Mouse (Mus musculus) left cerebral cortex, adult 2 months (tissue): ENCODE data around the gene Cnn1. TPM values are rescaled to one million over a fixed set of nuclear protein-coding genes. Genes with fewer than 3 reads are reported as not detected.

ENCODE experiments used
- DNase-seq, 2 experiments: peaks; one replicate each; pipeline ENCODE4 v3.0.0; 2021 to 2022; ENCODE audit warnings: low spot score in 2 of 2, mixed read lengths in 1 of 2; ENCODE audit errors: extremely low spot score in 1 of 2
- H3K27ac ChIP-seq: fragments of 200-600 bp; 2 replicates; pipeline ENCODE4 v1.8.1; 2022
- H3K4me3 ChIP-seq: fragments of 200-600 bp; 2 replicates; pipeline ENCODE4 v1.8.1; 2022
- CTCF ChIP-seq: fragments of 200-600 bp; IDR thresholded peaks from 2 replicates; pipeline ENCODE4 v1.8.1; 2022; ENCODE audit warnings: antibody characterized with exemption, mild to moderate bottlenecking, moderate library complexity
- intact Hi-C: fragments of 180-260 bp; cut with DNase I; formaldehyde crosslinking; loops from one replicate; pipeline ENCODE4 v1.15.1; 2025
- long read RNA-seq, 2 experiments: library from polyadenylated mRNA; stranded (forward); transcript quantifications; one replicate each; pipeline ENCODE4 v2.0.0; 2021; ENCODE audit warnings: borderline mapping rate in 2 of 2
- total RNA-seq, 2 experiments: library from RNA; stranded (reverse); gene quantifications; 2 replicates each; pipeline ENCODE4 v1.2.3; 2021

The Cnn1 gene
- 1 to 10 TPM in 1 of 2 experiments, under 1 TPM in 1; 0.41 to 1.3 TPM for total RNA-seq
- long read RNA-seq, experiment 1, partial matches to known transcripts, result 0 of 1 reads
- long read RNA-seq, experiment 1, other reads (novel, unspliced or antisense), result 0 of 1 reads
- long read RNA-seq, experiment 2, result 0 reads

DNA sequence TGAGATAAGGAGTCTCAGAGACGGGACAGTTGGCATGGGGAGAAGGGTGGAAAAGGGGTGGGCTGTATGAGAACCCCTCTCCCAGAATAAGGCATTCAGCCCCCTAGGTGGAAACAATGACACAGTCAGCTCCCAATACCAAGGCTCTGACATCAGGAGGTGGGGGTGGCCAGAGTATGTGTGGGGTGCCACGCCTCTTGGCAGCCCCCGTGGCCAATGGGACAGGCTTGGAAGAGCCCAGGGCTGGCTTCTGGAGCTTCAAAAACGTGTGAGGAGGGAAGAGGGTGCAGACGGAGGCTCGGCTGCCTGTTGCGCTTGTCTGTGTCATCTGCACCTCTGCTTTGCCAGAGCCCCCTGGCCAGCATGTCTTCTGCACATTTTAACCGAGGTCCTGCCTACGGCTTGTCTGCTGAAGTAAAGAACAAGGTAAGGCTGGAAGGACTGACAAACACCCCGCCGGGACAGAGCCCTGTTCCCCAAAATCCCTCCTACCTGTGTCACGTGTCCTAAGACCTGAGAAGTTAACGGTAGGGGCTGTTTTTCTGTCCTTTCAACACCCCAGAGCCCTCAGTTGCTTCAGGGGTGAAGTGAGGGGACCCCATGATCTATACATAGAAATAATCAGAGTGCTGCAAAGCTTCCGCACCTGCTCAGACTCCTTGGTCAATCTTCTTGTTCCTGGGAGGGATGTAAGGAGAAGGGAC lies at the start of gene Cnn1:
Cnn1 (plus strand) TSS at position 224 of the 704 bp plus-strand sequence.
- intact Hi-C loops, result no loop called here
- Histone ChIP-seq H3K27ac (no peak within 1 kb of the TSS), H3K4me3 (no peak within 1 kb of the TSS)
- no peak for DNase-seq
- no peak for TF ChIP-seq CTCF

DNA sequence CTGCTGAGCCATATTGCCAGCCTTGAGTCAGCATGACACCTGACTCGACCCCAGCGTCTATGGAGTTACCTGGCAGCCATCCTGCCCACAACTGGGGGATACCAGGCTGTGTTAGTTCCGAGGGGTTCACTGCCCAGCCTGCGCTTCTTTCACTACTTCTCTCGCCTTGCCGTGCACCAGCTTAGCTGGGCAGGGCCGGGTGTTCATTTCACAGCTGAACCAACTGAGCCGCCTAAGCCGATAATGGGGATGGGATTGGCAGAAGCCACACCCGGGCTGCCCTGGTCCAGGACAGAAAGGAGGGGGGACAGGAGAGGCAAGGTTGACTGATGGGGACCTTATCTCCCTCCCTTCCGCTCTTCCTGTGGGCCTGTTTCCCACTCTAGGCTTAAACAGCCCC lies 49.7 kb upstream of the Cnn1 start:
- H3K27ac ChIP-seq, result no peak overlapping the region
- DNase-seq, result no peak
- intact Hi-C loops, result no loop called here
- TF ChIP-seq CTCF, result no peak
- peak overlapping the region; percentile 97; the same call in 1 of the 2 replicates for H3K4me3 ChIP-seq

DNA sequence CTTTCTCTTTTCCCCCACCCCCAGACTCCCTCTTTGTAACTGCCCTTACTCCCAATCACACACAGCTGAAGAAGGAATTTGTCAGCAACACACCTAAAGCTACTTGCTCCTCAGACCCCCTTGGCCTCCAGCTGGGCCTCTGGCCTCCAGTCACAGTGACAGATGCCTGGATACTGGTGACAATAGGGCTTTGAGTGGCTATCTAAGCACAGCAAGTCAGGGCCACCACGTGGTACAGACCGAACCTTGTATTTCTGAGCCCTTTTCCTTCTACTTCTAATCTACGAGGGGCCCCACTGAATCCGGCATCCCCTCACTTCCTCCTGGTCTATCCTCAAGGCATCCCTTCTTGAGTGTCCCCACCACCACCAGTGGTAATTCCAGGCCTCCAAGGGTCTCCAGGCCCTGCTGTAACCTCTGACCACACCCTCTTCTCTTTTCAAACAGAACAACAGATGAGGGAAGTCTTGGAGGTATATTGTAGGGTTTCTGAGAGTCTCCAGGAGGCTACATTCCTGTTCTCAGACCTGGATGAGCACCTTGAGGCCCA lies 49.2 kb upstream of the Cnn1 start:
- TF ChIP-seq CTCF, result no peak
- intact Hi-C loops, result loop anchor here (2.0 kb wide), 1 partner anchor 45 kb away; no protein-coding TSS in a partner anchor
- DNase-seq, result no peak
- Histone ChIP-seq H3K4me3 (peak overlapping the region; percentile 97), H3K27ac (peak overlapping the region; percentile 94)

DNA sequence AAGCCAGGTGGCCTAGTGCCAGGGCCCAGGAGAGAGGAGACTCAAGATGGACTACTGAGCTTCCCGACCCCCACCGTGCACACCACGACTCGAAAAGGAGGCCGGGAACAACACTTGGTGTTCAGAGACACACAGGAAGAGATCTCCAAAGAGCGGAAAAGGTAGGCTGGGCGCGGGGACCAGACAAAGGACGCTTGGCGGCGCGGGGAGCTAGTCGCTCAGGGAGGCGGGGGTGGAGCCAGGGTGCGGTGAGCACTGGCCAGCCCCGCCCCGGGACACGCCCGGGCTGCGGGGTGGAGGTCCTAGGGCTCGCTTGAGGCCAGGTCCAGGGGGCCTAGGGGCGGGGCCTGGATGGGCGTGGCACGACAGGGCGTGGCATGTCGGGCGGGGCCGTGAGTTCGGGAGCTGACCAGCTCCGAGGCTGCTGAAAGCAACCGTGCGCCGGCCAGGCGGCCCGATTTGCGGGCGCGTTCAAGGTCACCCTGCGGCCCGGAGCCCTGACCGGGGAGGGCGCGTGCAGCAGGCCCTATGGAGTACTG lies 48.6 kb upstream of the Cnn1 start:
- Histone ChIP-seq H3K4me3 (peak overlapping the region; percentile 97), H3K27ac (peak overlapping the region; percentile 94)
- DNase-seq, result peak; percentile 62 to 79
- intact Hi-C loops, result loop anchor here (2.0 kb wide), 1 partner anchor 46 kb away; no protein-coding TSS in a partner anchor
- no peak for TF ChIP-seq CTCF

DNA sequence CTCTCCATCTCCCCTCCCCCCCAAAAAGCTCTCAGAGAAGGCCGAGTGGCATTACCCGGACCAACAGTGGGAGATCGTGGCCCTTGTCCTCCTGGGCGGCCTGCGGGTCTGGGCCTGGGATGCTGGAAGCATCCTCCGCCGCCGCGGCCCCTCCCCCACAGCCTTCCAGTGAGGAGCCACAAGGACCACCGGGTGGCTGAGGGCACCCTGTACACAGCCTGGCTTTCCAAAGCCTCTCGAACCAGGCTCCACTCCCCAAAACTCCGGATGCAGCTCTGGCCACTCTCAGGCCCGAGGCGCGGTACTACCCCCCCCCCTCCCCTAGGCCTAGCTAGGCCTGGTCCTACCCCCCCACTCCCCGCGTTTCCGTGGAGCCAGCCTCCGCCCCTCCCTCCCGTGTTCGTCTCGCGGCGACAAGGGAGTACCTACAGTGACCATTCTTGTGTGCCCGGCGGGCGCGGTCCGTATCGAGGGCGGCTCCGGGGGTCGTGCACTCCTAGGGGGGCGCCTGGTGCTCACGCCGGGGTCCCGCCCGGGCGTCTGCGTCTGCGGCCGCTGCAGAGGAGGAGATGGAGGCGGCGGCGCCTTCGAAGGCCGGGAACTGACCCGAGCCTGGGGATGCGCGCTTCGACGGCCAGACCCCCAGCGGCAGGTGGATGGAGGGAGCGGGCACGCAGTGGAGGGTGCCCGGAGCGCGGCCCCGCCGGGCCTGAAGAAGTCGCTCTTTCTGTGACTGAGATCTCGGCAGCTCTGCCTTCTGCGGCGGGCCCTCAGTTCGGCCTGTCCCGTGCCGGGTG lies 47.7 kb upstream of the Cnn1 start:
- intact Hi-C loops, result loop anchor here (2.0 kb wide), 1 partner anchor 47 kb away; no protein-coding TSS in a partner anchor
- Histone ChIP-seq H3K27ac (peak overlapping the region; percentile 94), H3K4me3 (peak overlapping the region; percentile 97)
- peak; percentile 49 to 58 for DNase-seq
- no peak for TF ChIP-seq CTCF

DNA sequence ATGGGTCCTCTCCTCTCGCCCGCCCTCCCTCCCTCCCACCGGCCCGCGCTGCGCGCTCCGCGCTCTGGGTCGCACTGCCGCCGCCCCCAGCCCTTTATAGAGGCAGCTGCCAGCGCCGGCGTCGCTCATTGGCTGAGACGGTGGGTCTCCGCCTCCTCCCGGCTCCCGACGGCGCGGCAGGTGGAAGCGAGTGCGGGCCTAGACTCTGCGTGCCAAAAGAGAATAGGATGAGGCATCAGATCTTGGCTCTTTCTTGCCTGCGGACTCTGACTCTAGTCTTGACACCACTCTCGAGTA lies 47.1 kb upstream of the Cnn1 start, which contains the start of gene Elavl3:
Elavl3 (minus strand) TSS at position 66 of the 297 bp plus-strand sequence.
- peak; percentile 35 for TF ChIP-seq CTCF
- intact Hi-C loops, result loop anchor here (2.0 kb wide), 1 partner anchor 47 kb away; no protein-coding TSS in a partner anchor
- peak within 1 kb of the TSS; percentile 94 for H3K27ac ChIP-seq
- H3K4me3 ChIP-seq, result peak within 1 kb of the TSS; percentile 97
- peak; percentile 84 to 88 for DNase-seq

DNA sequence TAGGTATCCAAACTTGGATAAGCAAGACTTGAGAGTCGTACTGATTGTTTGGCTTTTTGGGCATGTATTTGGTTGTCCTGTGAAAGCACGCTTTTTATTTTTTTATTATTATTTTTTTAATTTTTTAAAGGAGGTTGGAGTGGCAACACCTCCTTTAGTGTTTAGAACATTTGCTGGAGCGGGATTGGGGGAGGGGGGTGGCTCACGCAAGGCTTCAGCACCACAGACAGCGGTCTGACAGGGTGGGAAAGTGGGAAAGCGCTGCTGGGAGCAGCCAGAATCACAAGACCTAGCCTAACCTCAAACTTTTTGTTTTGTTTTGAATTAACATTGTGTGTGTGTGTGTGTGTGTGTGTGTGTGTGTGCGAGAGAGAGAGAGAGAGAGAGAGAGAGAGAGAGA lies 45.4 kb upstream of the Cnn1 start:
- no peak for DNase-seq
- H3K27ac ChIP-seq, result no peak overlapping the region
- intact Hi-C loops, result loop anchor here (2.0 kb wide), 1 partner anchor 75 kb away; no protein-coding TSS in a partner anchor
- no peak for TF ChIP-seq CTCF
- H3K4me3 ChIP-seq, result no peak overlapping the region

DNA sequence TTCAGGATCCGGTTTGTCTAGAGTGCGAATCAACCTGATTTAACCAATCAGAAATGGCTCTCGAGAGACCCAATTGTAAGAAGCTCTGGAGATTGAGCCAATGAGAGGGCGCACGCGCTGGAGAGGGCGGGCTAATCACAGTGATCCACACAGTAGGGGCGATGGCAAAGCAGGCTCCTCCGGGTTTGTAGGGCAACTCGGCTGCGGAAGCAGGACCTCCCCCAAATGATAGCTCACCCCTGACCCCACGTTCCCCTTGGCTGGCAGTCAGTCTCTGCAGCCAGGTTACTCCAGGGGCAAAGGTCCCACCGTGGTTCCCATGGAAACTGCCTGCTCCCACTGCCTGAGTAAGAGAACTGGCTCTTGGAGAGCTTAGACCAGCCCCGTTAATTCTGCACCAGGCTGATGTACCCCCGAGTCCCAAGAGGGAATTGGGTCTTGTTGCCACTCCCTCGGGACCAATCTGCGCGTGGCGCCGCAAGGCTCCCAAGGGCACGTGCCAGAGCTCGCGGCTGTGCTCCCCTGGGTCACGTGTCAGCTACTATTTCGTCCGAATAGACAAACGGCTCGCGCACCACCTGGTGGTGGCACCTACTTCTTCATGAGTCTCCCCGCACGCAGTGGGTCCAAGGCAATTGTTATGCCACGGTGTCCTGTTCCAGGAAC lies 44.5 kb upstream of the Cnn1 start:
- TF ChIP-seq CTCF, result peak; percentile 66
- Histone ChIP-seq H3K27ac (peak overlapping the region; percentile 71), H3K4me3 (peak overlapping the region; percentile 31)
- peak; percentile 68 to 80 for DNase-seq
- intact Hi-C loops, result loop anchor here (2.0 kb wide), 1 partner anchor 76 kb away; no protein-coding TSS in a partner anchor

DNA sequence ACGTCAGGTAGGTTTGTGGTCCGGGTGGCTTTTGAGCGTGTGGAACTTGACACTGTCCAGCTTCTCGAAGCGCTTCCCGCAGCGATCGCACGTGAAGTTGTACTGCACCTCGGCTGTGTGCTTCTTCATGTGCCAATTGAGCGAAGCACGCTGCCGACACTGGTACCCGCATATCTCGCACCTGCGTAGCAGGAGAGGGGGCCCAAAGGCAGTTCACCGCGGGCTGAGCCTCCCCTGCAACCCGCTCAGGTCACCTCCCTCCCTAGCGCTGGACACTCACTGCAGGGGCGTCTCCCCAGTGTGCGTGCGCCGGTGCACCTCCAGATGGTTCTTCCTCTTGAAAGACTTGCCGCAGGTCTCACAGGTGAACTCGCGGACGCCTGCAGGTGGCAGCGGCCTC lies 43.3 kb upstream of the Cnn1 start:
- intact Hi-C loops, result loop anchor here (2.0 kb wide), 1 partner anchor 77 kb away; no protein-coding TSS in a partner anchor
- no peak overlapping the region for H3K27ac ChIP-seq

DNA sequence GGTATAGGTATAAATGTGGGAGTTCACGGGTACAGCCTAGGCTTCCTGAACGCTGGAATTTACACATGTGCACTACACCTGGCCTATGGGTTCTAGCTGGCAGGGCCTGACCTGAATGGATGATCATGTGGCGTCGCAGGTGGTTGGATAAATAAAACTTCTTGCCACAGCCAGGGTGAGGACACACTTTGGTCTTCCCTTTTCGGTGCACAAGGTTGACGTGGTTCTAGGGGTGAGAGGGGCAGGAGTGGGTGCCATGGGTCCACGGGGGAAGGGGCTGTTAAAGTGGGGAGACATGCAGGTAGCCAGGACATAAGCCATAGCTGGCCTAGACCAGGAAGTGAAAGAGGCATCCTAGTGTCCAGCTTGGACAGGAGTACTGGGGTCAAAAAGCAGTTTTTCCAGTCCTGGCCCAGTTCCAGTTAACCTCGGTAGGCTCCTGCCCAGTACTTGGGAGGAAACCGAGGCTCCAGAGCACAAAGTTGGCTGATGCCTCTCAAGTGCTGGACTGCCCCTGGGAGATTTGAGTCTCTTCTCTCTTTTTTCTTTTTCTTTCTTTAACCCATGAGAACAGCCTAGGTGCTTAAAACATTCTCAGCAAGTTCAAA lies 42.6 kb upstream of the Cnn1 start:
- intact Hi-C loops, result no loop called here
- Histone ChIP-seq H3K4me3 (no peak overlapping the region), H3K27ac (no peak overlapping the region)
- TF ChIP-seq CTCF, result no peak
- DNase-seq, result no peak

More for the DNA sequence above, 43.3 kb upstream of the Cnn1 start:
- no peak for DNase-seq
- H3K4me3 ChIP-seq, result no peak overlapping the region
- TF ChIP-seq CTCF, result no peak
